Mouse (Mus musculus): ENCODE data around the gene Rab42. TPM values are rescaled to one million over a fixed set of nuclear protein-coding genes. Genes with fewer than 3 reads are reported as not detected.

Rab42 gene
- polyA plus RNA-seq, 1 experiment from 2014 or later = 2.6 TPM

GRCm38 (mm10) chr4:132328391-132328982, 25.3 kb upstream of the Rab42 start:
- no peak for ATAC-seq (replicated peaks; ENCODE audit: extremely low read depth, insufficient read depth, low FRiP score)
- Histone ChIP-seq H3K9me3 (replicated peaks; ENCODE audit: control insufficient read depth, low read length) (no peaks in the 10 kb centered on the region), H3K27ac (ENCODE audit: low read length) (peak overlapping the region; percentile 93; the same call in 1 of the 2 replicates), H3K27me3 (ENCODE audit: control insufficient read depth, insufficient read depth, low read length) (no peaks in the 10 kb centered on the region), H3K4me3 (ENCODE audit: low read length) (peak overlapping the region; percentile 79), H3K9ac (ENCODE audit: low read length) (peak overlapping the region; percentile 91), H3K4me1 (ENCODE audit: control insufficient read depth, insufficient read depth, low read length) (no peaks in the 10 kb centered on the region; the same call in none of the 2 replicates), H3K4me2 (ENCODE audit: low read depth, low read length) (peak overlapping the region; percentile 65), H3K36me3 (ENCODE audit: control insufficient read depth, insufficient read depth) (peaks cover 23% of the 10 kb centered on the region)
- WGBS = 50% methylated on average over 14 of the region's 14 CpGs

- no peaks in the 10 kb centered on the region for H3K27me3 ChIP-seq (ENCODE audit: control insufficient read depth, insufficient read depth, low read length)
- 82% methylated on average over 5 of the region's 5 CpGs for WGBS
- no peaks in the 10 kb centered on the region for H3K9me3 ChIP-seq (replicated peaks; ENCODE audit: control insufficient read depth, low read length)
- H3K4me3 ChIP-seq (ENCODE audit: low read length) = no peak overlapping the region
- H3K36me3 ChIP-seq (ENCODE audit: control insufficient read depth, insufficient read depth) = peaks cover 14% of the 10 kb centered on the region
- no peak overlapping the region for H3K27ac ChIP-seq (ENCODE audit: low read length)
- H3K9ac ChIP-seq (ENCODE audit: low read length) = no peak overlapping the region
- H3K4me2 ChIP-seq (ENCODE audit: low read depth, low read length) = no peak overlapping the region
- no peaks in the 10 kb centered on the region; the same call in none of the 2 replicates for H3K4me1 ChIP-seq (ENCODE audit: control insufficient read depth, insufficient read depth, low read length)
- no peak for ATAC-seq (replicated peaks; ENCODE audit: extremely low read depth, insufficient read depth, low FRiP score)
Observed at GRCm38 (mm10) chr4:132326481-132326880, 23.3 kb upstream of the Rab42 start.

- no peak overlapping the region for H3K9ac ChIP-seq (ENCODE audit: low read length)
- ATAC-seq (replicated peaks; ENCODE audit: extremely low read depth, insufficient read depth, low FRiP score) = 0 out of 2 replicates have a peak, but pooled peaks have one; percentile 42
- no peak overlapping the region for H3K4me3 ChIP-seq (ENCODE audit: low read length)
- H3K4me2 ChIP-seq (ENCODE audit: low read depth, low read length) = no peak overlapping the region
- 61% methylated on average over 8 of the region's 8 CpGs for WGBS
- no peaks in the 10 kb centered on the region; the same call in 1 of the 2 replicates for H3K4me1 ChIP-seq (ENCODE audit: control insufficient read depth, insufficient read depth, low read length)
- H3K36me3 ChIP-seq (ENCODE audit: control insufficient read depth, insufficient read depth) = peaks cover 48% of the 10 kb centered on the region
- no peaks in the 10 kb centered on the region for H3K27me3 ChIP-seq (ENCODE audit: control insufficient read depth, insufficient read depth, low read length)
- peak overlapping the region; percentile 1 for H3K27ac ChIP-seq (ENCODE audit: low read length)
- H3K9me3 ChIP-seq (replicated peaks; ENCODE audit: control insufficient read depth, low read length) = no peaks in the 10 kb centered on the region
Observed at GRCm38 (mm10) chr4:132315711-132316110, 12.5 kb upstream of the Rab42 start.

GRCm38 (mm10) chr4:132312627-132313026, 9.4 kb upstream of the Rab42 start:
- no peaks in the 10 kb centered on the region for H3K9me3 ChIP-seq (replicated peaks; ENCODE audit: control insufficient read depth, low read length)
- H3K4me1 ChIP-seq (ENCODE audit: control insufficient read depth, insufficient read depth, low read length) = peaks cover 11% of the 10 kb centered on the region
- no peak overlapping the region for H3K27ac ChIP-seq (ENCODE audit: low read length)
- H3K36me3 ChIP-seq (ENCODE audit: control insufficient read depth, insufficient read depth) = peaks cover 38% of the 10 kb centered on the region
- H3K4me2 ChIP-seq (ENCODE audit: low read depth, low read length) = no peak overlapping the region
- H3K9ac ChIP-seq (ENCODE audit: low read length) = no peak overlapping the region
- no peak overlapping the region for H3K4me3 ChIP-seq (ENCODE audit: low read length)
- no peaks in the 10 kb centered on the region for H3K27me3 ChIP-seq (ENCODE audit: control insufficient read depth, insufficient read depth, low read length)
- WGBS = 88% methylated on average over 5 of the region's 5 CpGs
- no peak for ATAC-seq (replicated peaks; ENCODE audit: extremely low read depth, insufficient read depth, low FRiP score)

GRCm38 (mm10) chr4:132311801-132312200, 8.6 kb upstream of the Rab42 start:
- Histone ChIP-seq H3K9me3 (replicated peaks; ENCODE audit: control insufficient read depth, low read length) (no peaks in the 10 kb centered on the region), H3K4me1 (ENCODE audit: control insufficient read depth, insufficient read depth, low read length) (peaks cover 11% of the 10 kb centered on the region), H3K4me2 (ENCODE audit: low read depth, low read length) (no peak overlapping the region), H3K27ac (ENCODE audit: low read length) (no peak overlapping the region), H3K4me3 (ENCODE audit: low read length) (no peak overlapping the region), H3K27me3 (ENCODE audit: control insufficient read depth, insufficient read depth, low read length) (no peaks in the 10 kb centered on the region), H3K36me3 (ENCODE audit: control insufficient read depth, insufficient read depth) (peaks cover 35% of the 10 kb centered on the region), H3K9ac (ENCODE audit: low read length) (no peak overlapping the region)
- WGBS = 50% methylated on average over 3 of the region's 3 CpGs
- ATAC-seq (replicated peaks; ENCODE audit: extremely low read depth, insufficient read depth, low FRiP score) = no peak

- WGBS = 37% methylated on average over 1 of the region's 1 CpGs
- no peaks in the 10 kb centered on the region for H3K27me3 ChIP-seq (ENCODE audit: control insufficient read depth, insufficient read depth, low read length)
Observed at GRCm38 (mm10) chr4:132311209-132311608, 8.0 kb upstream of the Rab42 start.

GRCm38 (mm10) chr4:132309849-132310472, 6.8 kb upstream of the Rab42 start:
- Histone ChIP-seq H3K9me3 (replicated peaks; ENCODE audit: control insufficient read depth, low read length) (no peaks in the 10 kb centered on the region), H3K36me3 (ENCODE audit: control insufficient read depth, insufficient read depth) (peaks cover 35% of the 10 kb centered on the region), H3K4me1 (ENCODE audit: control insufficient read depth, insufficient read depth, low read length) (peaks cover 11% of the 10 kb centered on the region), H3K27me3 (ENCODE audit: control insufficient read depth, insufficient read depth, low read length) (no peaks in the 10 kb centered on the region), H3K4me3 (ENCODE audit: low read length) (peak overlapping the region; percentile 92), H3K4me2 (ENCODE audit: low read depth, low read length) (peak overlapping the region; percentile 84), H3K27ac (ENCODE audit: low read length) (peak overlapping the region; percentile 94), H3K9ac (ENCODE audit: low read length) (peak overlapping the region; percentile 98)
- 28% methylated on average over 10 of the region's 10 CpGs for WGBS
- 0 out of 2 replicates have a peak, but pooled peaks have one; percentile 25 for ATAC-seq (replicated peaks; ENCODE audit: extremely low read depth, insufficient read depth, low FRiP score)

More at GRCm38 (mm10) chr4:132311209-132311608, 8.0 kb upstream of the Rab42 start:
- H3K4me1 ChIP-seq (ENCODE audit: control insufficient read depth, insufficient read depth, low read length) = peaks cover 11% of the 10 kb centered on the region
- no peaks in the 10 kb centered on the region for H3K9me3 ChIP-seq (replicated peaks; ENCODE audit: control insufficient read depth, low read length)
- H3K9ac ChIP-seq (ENCODE audit: low read length) = no peak overlapping the region
- no peak for ATAC-seq (replicated peaks; ENCODE audit: extremely low read depth, insufficient read depth, low FRiP score)
- peaks cover 35% of the 10 kb centered on the region for H3K36me3 ChIP-seq (ENCODE audit: control insufficient read depth, insufficient read depth)
- H3K4me3 ChIP-seq (ENCODE audit: low read length) = no peak overlapping the region
- no peak overlapping the region for H3K4me2 ChIP-seq (ENCODE audit: low read depth, low read length)
- H3K27ac ChIP-seq (ENCODE audit: low read length) = no peak overlapping the region

- under 1% methylated on average over 15 of the region's 15 CpGs for WGBS
- Histone ChIP-seq H3K9me3 (replicated peaks; ENCODE audit: control insufficient read depth, low read length) (no peaks in the 10 kb centered on the region), H3K4me1 (ENCODE audit: control insufficient read depth, insufficient read depth, low read length) (peaks cover 11% of the 10 kb centered on the region), H3K4me3 (ENCODE audit: low read length) (peak overlapping the region; percentile 92), H3K27ac (ENCODE audit: low read length) (peak overlapping the region; percentile 94), H3K4me2 (ENCODE audit: low read depth, low read length) (peak overlapping the region; percentile 84), H3K27me3 (ENCODE audit: control insufficient read depth, insufficient read depth, low read length) (no peaks in the 10 kb centered on the region), H3K36me3 (ENCODE audit: control insufficient read depth, insufficient read depth) (peaks cover 35% of the 10 kb centered on the region), H3K9ac (ENCODE audit: low read length) (peak overlapping the region; percentile 98)
- ATAC-seq (replicated peaks; ENCODE audit: extremely low read depth, insufficient read depth, low FRiP score) = no peak
Observed at GRCm38 (mm10) chr4:132309140-132309848, 6.1 kb upstream of the Rab42 start.

Measured in heart, embryonic 16.5 days (tissue).